Mouse (Mus musculus) frontal cortex, postnatal 36 days (tissue): ENCODE measurements at regions not wholly inside any gene's neighbourhood (a gene's known extent, or its start where the extent isn't known, plus 50 kb on each side); places are given as distances from the start of the nearest gene placed in this dataset.

Experiments used
- DNase-seq, 2 experiments: peaks; one replicate each; pipeline ENCODE4 v3.0.0; 2022; ENCODE audit warnings: low spot score in 2 of 2

DNA sequence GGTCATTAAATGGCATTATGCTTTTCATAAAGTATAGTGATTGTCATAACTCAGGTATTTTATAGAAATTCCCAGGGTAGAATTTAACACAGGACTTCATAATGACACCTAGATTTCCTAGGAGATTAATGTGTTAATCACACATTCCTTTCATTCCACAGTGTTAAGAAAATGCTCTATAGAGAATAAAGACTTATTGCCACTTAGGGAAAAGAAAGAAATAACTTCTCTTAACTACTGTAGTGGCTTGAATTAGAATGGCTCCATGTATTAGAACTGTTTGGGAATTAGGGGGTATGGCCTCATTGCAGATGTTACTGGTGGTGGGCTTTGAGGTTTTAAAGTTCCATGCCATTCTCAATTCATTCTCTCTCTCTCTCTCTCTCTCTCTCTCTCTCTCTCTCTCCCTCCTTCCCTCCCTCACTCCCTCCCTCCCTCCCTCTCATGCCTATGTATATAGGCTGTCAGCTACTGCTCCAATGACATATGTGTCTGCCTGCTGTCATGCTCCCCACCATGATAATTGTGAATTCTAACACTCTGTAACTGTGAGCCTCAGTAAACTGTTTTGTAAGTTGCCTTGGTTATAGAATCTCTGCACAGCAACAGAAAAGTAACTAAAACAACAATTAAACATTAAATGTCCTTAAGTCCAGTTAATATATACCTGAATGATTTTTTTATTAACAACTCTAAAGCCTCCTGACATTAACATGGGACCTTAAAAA lies 425.1 kb upstream of the Depdc1a start:
- no peak for DNase-seq

DNA sequence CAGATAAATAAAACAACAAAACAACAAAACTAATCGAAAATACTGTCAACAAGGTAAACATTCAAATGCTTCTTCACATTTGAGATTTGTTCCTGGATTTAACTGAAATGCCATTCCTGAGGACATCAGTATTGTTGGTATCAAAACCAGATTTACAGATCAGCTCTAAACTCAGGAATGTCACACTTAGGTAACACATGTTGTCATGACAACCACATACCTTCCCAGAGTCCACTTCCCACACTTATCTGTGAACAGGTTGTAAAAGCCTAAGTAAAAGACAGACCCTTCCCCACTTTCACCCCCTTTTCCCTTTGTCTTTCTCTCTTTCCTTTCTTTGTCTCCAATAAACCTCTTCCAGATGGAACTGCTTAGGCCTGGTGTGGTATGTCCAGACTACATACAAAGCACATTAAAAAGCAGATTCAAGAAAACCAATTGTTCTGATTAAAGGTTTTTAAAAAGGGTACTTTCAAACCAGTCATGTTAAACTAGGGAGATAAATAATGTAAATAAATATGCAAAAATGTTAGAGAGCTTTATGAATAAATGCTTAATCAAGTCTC lies 438.2 kb upstream of the Depdc1a start:
- no peak for DNase-seq

DNA sequence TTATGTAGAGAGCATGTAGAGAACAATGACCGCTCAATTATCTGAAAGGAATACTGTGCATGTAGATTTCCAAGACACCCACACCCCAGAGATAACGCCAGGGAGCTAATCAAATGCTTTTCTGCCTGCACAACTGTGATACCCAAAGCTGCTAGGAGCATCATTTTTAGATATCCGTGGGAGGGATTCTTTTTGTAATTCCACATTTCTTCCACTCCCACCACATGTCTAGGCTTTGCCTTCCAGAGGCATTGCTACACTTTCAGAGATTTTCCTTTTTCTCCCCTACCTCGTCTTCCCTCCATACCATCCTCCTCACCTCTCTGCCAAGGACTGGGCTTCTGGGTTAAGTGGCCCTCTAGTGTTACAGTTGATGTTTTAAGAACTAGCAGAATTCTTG lies 460.4 kb upstream of the Depdc1a start:
- peak; percentile 46 to 80 for DNase-seq

DNA sequence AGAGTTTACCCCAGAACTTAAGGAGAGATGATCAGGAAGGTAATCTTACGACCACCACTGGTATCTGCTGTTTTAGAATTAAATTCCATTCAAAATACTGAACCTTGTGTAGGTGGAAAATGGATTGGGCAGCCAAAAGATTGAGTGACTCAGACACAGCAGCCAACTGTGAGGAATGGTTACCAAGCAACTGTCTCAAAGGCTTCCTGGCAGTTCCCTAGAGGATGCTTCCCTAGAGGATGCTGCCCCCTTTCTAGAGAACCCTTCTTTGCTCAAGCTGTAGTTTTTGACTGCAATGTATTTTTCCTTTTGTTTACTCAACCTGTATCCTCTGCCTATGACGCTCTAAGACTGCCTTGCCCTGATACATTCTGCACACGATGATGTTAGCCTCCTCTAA lies 463.7 kb upstream of the Depdc1a start:
- peak; percentile 18 to 70 for DNase-seq

DNA sequence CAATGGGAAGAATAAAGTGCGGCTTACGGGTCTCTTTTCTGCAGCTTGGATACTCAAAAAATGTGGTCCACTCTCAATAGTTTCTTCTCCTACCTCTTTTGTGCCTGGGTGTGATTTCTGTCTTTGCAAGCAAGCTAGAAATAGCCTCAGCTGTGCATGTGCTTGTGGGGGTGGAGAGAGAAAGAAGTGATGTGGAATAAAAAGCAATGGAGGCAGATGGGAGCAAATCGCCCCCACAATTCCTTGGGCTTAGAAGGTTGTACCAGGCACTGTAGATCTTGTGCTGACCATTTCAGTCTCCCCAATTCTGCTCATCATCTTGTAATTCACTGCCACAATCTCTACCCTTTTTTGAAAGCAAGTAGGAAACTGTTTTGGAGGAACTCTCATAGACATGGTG lies 464.6 kb upstream of the Depdc1a start:
- DNase-seq: peak; percentile 76 to 90

DNA sequence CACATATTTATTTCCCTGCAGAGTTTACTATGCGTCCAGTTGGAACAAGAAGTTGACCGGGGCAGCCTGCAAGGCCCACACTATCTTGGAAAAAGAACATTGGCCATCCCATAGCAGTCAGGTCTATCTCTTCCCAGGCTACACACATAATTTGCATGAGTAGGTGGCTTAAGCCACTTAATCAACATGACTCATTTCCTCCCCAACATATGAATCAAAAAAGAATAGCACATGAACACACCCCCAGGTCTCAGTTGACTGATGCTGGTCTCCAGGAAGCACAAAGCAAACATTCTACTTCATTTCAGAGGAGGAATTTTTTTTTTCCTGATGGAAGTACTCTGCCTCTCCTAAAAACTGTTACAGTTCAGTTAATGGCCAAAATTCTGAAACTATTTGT lies 465.3 kb upstream of the Depdc1a start:
- no peak for DNase-seq

DNA sequence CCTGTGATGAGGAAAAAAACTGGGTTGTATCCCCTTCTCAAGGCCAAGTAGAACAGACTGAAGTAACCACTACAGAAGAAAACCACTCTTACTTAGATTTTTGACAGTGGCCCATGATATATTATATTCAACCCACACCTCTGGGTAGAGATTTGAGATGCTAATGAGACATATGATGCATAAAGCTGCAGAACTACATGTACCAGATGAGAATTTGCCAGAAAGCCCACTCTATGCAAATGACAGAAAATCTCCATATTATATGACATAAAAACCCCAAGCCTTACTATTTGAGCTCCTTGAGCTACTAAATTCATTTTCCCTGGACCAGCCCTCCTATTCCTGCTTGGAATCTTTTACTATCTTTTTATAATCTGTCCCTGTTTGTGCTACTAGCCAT lies 458.4 kb upstream of the Lrrc7 start:
- peak in 1 of 2 experiments; percentile 56 for DNase-seq

DNA sequence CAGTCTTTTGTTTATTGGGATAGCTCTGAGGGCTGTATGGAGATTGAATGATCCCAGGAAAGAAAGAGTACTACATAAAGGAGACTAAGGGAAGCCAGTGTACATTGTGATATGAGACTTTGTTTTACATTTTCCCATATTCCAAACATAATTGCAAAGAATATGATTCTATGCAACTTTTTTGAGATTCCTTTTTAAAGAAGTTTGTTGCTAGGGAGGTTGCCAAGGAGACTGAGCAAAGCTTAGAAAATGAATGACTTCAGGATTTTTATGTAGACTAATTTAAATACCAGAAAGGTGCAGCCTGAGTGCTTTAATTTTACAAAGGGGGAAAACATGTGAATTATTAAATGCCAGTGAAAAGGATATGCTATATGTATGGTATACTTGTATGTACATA lies 455.2 kb upstream of the Lrrc7 start:
- peak in 1 of 2 experiments; percentile 30 for DNase-seq

DNA sequence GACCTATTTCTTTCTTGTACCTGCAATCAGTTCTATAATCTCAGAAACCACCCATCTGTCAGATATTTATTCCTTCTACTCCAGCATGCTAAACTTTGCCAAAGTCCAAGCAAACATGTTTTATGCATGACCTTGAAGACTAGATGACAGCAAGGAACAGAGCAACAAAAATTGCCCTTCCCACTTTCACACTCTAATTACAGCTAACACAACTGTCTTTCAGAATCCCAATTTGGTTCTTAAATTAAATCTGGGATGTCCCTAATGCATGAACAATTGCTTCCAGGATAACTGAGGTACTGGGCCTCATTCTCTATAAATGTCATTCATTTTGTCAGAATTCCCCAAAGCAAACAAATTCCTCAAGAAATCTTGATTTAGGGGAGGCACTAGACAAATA lies 454.4 kb upstream of the Lrrc7 start:
- DNase-seq: no peak

DNA sequence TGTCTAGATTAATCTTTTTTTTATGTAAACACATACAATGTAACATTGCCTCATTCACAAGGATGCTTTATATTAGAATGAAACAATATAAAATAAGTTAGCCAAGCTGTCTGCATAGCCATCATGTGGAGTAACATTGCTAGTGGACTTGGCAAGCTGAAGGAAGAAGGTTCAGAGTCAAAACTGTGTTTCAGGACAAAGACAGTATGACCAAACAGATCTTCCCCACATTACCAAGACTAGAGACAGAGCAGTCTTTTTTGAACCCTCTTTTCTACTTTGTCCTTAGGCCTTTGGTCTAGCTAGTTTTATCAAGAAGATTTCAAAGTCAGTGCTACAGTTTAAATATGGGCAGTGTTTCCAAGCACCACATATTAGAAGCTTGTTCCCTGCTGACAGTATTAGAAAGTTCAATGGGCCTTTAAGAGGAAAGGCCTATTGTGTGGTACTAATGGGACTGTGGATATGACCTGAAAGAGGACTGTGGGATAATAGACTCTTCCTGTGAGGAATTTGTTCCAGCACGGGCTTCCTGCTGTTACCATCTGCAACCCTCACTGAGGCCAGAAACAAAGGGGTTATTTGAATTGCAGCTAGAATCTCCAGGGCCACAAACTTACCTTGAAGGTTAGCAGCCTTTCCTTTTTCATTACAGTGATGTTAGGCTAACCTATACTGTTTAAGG lies 449.1 kb upstream of the Lrrc7 start:
- DNase-seq: no peak

DNA sequence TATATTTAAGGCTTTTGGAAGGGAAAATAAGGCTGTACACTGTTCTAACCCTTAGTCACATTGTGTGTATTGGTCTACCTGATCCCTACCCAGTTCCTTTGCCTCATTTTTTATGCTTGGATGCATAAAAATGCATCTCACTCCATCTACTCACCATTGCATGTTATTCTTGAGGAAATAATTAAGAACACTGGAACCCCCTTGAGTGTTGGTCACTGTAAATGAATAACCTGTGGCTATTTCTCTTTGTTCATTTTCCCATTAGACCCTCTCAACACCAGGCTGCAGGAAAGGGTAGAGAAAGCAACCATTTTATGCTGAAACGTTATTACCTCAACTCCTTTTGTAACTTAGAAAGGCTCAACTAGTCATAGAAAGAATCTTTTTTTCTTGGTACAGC lies 442.0 kb upstream of the Lrrc7 start:
- DNase-seq: no peak

DNA sequence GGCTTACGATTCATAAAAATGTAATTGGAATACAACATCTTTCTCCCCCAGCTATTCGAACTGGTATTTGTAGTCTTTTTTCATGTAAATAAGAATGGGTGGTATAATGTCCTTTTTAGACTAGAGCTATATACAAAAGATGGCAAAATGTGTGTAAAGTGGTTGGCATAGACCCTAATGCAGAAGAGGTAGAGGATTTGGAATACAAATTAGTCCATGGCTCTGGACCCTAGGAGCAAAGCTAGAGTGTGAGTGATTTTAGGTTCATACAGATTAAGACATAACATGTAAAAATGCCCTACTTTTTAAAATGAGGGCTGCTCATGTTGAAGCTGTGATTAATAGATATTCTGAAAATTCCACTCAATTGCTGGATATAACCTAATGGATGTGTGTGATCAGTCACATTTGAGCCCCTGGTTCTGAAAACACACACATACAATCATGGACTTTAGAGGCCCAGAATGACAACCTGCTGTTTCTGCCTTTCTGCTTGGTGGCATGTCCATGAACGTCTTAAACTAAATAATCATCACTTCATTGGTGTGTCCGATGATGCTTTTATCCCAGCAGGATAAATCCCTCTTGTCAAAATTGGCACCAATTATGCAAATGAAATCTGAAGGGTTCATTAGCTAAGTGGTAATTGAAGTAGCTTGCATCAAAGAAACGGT lies 423.6 kb upstream of the Lrrc7 start:
- DNase-seq: no peak

DNA sequence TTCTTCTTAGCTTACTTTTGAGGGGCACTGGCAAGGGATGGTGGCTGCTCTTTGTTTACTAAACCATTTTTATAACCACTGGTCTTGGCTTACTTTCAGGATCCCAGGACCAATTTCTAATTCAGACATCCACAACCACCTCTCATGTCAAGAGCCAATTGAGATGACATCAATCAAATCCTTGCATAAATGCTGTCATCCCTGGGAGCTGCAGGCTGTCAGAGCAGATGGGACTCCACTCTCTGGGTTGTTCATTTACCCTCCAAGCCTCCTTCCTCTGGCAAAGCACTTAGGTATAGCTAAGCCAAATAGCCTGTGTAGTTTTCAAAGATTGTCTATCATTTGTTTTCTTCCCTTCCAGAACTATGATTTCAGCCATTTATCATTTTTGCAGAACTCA lies 385.0 kb upstream of the Lrrc7 start:
- DNase-seq: no peak

DNA sequence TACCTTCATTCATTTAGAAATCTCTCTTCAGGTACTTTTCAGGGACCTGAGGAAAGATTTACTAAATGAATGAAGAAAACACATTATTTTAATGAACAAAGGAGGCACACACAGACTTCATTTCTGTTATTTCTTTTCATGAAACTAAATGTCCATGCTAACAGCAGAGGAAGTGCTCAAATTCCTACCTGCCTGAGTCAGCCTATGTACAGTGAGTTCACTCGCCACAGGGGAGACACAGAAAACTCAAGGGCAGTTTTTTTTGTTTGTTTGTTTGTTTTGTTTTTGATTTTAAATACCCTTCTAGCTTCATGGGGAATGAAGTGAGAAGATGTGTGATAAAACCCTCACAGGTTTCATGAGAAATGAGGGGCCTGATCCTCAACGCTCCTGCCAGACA lies 343.1 kb upstream of the Lrrc7 start:
- no peak for DNase-seq

DNA sequence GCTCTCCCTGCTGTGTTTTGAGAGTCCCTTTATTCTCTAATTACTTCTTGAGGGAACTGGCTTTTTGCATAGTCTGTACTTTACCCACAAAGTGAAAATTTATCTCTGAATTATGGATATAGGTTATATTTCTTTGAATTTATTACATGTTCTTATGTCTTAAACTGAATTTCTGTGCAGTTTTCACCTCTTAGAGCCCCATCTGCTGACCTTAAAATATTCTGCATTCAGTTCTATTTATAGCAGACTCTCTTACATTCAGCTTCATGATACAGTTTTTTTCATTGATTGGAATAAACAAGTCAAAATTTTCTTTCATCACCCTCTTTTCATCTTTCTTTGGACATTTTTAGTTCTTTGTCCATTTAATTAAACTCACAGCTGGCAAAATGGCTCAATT lies 337.4 kb upstream of the Lrrc7 start:
- no peak for DNase-seq

DNA sequence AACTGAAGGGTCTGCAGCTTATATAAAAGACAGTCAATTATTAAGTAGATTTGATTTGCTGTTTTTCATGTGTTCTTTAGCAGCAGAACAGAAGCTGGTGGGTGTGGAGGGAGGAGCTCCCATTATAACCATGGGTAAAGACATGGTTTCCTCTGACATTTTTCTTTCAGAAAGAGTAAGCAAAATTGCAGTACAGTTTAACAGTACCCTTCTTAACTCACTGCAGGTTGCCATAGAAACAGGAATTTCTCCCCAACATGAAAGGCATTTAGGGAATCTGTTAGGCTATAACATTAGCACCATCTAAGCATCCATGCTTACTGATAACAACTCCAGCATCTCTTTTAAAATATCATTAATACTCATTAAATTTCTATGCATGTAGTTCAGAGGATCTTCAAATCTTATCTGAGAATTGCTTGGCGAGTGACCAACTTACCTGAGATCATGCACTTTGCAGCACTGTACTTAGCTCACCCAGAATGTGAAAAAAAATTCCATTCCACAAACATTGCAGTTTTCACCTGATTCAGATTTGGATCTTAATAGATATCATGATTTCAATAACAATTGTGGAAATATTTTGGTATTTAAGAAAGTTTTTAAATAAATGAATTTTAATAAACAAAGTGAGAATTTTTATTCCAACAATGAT lies 324.8 kb upstream of the Lrrc7 start:
- DNase-seq: peak in 1 of 2 experiments; percentile 18

DNA sequence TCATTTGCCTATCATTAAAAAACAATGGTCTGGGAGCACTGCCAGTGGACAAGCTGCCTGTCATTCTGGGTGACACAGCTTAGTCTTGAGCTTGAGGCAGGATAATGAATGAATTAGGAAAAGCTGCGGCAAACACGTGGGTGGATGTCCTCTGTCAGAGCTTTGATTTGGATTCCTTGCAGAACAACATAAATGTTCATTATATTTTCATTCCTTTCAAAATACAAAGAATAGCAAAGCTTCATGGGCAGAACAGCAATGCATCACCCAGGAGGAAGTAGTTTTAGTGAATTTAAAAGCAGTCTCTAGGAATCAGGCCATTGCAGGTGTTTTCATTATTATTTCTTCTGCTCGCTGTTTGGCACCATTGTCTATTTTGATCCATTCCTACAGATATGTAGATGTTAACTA lies 324.3 kb upstream of the Lrrc7 start:
- peak; percentile 26 to 30 for DNase-seq
